Mouse (Mus musculus) erythroblast, embryonic 14.5 days (primary cell): ENCODE results near the gene Tmem86a.

ENCODE experiments used
- GATA1 ChIP-seq: IDR thresholded peaks from 2 replicates; pipeline ENCODE4 v1.6.1; 2012; ENCODE audit warnings: low read length, inconsistent platforms, mixed read lengths
- TAL1 ChIP-seq: IDR thresholded peaks from 3 replicates; pipeline ENCODE4 v1.6.1; 2012; ENCODE audit warnings: low read length, inconsistent platforms, mixed read lengths

DNA sequence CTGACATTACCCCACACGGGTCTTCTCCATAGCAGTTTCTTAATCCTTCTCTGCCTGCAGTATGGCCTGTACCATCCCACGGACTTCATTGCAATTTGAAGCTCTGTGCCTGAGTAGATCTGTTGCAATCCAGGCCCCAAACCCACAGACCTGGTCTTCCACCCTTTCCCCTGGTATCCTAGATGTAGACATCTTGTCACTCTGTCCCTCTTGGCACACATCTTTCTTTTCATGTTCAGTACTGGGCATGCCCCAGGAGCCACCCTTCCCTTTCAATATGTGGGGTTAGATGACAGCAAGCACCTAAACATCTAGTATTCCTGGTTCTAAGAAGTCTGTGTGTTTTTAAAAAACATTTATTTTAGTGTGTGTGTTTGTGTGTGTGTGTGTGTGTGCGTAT lies 8.7 kb upstream of the Tmem86a start:
- TF ChIP-seq GATA1 (no peak), TAL1 (no peak)
